Mouse (Mus musculus) neural tube, embryonic 10.5 days (tissue): Measurements from ENCODE around the gene Pacs1.
A peak's percentile ranks its signal among the peaks of the same experiment; 100 is the strongest.

Experiments used
- DNase-seq: peaks from one replicate; pipeline ENCODE4 v3.0.0-alpha.2; 2017; ENCODE audit warnings: low spot score; ENCODE audit errors: extremely low spot score

Gene Pacs1

DNA sequence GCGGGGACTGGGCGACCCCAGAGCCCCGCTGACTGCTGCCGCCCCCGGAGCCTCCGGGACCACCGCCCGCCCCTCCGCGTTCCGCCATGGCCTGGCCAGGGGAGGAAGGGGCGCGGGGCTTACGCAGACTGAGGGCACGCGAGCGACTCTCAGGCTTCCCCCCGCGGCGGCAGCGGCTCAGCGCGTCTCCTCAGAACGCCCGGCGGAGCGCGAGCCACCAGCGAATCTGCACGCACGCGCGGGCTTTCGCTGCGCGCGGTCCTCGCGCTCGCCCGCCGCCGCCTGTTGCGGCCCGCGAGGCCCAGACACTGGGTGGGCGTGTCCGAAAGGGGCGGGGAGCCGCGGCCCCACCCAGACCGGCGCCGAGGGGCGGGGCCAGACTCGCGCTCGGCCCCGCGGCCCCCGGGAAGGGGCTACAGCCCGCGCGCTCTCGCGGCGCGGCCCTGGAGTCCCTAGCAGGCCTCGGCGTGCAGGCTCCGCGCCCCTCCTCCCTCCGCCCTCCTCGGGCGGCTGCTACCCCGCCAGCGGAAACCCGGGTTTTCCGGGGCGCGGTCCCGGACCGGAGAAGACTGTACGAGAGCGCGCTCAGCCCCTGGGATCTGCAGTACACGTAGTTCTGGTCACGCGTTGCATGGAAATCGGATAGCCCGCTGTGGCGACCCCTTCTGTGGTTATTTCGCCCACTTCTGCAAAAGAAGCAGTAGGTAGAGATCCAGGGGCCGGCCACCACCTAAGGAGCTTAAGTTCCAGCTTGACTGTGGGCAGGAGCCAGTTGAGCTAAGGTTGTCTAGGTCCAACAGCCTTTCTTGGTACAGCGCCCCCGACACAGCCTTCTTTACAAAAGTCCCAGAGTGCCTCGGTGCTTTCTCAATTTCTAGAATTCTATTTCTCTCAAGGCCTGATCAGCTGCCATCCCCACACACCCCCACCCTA is at the start of gene Pacs1:
Gene Pacs1, minus strand, starts transcription at position 319 of the 933 bp plus-strand sequence.
- peak; percentile 91 for DNase-seq

- DNase-seq = no peak
Observed at GRCm38 (mm10) chr19:5313189-5313588, 40.3 kb upstream of the Pacs1 start.

DNA sequence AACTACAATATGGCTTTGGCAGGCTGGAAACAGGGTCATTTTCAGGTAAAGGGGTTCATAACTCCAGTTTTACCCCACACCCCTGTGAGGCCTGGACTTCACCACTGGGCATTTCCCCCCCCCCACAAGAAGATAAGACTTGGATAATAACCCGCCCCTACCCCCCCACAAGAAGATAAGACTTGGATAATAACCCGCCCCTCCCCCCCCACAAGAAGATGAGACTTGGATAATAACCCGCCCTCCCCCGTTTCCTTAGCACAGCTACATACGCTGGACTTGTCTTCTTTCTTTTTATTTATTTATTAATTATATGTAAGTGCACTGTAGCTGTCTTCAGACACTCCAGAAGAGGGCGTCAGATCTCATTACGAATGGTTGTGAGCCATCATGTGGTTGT is 36.1 kb upstream of the Pacs1 start:
- DNase-seq = no peak

GRCm38 (mm10) chr19:5306968-5307734 is 34.2 kb upstream of the Pacs1 start:
- peak; percentile 29 for DNase-seq

DNA sequence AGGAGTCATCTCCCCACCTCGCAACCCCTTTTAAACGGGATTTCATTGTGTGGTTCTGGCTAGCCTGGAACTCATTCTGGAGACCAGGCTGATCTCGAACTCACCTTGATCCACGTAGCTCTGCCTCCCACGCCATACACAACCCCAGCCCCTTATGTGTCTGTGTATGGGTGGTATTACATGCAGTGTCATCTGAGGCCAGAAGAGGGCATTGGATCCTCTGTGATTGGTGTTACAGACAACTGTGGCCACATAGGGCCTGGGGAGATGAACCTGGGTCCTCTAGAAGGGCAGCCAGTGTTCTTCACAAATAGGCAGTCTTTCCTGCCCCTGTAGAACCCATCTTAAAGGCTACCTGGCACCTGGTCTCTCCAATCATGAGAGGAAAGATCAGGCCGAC is 33.4 kb upstream of the Pacs1 start:
- no peak for DNase-seq

GRCm38 (mm10) chr19:5302455-5302854 is 29.5 kb upstream of the Pacs1 start:
- peak; percentile 39 for DNase-seq

GRCm38 (mm10) chr19:5300588-5300987 is 27.7 kb upstream of the Pacs1 start:
- DNase-seq = no peak

DNA sequence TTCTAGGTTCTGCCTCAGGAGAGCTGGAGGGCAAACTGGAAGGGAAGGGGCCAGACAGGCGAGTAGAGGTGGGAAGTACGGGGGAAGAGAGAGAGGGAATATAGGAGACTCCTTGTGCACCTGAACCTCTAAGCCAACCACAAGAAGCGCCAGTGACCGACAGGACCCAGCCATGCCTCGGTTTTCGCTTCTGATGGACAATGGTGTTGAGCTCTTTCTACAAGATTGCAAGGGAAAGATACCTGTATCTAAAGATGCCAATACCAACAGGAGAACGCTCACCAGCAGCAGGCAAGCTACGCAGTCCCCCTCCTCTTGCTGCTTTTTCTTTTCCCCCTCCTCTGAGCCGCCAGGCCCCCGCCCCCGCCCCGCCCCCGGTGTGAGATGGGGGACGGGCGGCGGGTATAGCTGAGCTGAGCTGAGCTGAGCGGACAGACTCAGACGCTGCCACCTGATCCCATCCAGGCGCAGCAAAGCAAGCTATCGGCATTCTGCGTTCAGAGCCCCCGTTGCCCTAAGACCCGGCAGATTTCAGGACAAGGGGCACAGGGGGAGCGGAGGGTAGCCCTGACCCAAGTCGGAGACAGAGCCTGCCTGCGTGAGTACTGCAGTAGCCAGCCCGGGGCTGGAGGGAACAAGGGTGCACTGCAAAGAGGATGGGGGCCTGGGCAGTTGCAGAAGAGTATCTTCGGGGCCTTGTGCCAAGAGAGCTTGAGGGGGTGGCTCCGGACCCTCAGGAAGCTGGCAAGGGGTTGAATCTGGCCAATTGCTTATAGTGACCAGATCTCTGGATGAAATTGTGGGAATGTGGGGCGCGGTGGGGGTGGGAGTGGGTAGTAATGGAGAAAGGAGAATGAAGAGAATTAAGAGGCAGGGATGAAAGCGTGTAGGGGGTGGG is 25.2 kb upstream of the Pacs1 start, which contains the start of gene Gal3st3:
Gene Gal3st3, plus strand, starts transcription at position 429 of the 898 bp plus-strand sequence.
- DNase-seq = peak; percentile 62

DNA sequence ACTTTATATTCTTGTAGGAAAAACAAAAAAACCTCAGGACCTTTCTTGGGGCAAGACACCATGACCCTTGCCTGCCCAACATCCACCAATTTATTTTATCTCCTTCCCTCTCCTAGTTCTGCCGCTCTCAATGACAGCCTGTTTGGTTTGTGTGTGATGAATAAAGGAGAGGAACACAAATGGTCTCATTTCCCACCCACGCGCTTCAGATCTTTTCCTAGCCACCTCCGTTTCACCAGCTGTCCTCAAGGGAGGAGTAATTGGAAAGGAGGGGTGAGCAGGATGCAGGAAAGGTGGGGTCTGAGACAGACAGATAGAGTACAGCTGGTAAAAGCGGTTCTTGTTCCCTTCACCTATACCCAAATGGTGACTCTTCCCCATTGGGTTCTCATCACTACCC is 23.7 kb upstream of the Pacs1 start:
- no peak for DNase-seq

GRCm38 (mm10) chr19:5295736-5296075 is 22.8 kb upstream of the Pacs1 start:
- no peak for DNase-seq

- peak; percentile 97 for DNase-seq
Observed at GRCm38 (mm10) chr19:5294972-5295735, 22.2 kb upstream of the Pacs1 start, which contains the start of gene Sf3b2. Gene Sf3b2, minus strand, starts transcription at chr19:5295455.

DNA sequence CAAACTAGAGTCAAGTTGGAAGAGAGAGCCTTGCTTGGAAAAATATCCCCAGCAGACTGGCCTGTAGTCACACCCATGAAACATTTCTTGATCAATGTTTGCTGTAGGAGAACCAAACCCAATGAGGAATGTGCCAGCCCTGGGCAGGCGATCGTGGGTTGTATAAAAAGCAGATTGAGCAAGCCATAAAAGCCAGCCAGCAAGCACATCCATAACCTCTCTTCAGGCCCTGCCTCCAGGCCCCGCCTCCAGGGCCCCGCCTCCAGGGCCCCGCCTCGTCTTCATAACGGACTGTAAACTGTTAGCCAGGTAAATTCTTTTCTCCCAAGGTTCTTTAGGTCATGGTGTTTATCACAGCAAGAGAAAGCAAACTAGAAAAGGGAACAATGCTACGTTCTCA is 5.5 kb upstream of the Pacs1 start:
- DNase-seq = no peak

GRCm38 (mm10) chr19:5277140-5277539 is 4.2 kb upstream of the Pacs1 start:
- DNase-seq = peak; percentile 12

DNA sequence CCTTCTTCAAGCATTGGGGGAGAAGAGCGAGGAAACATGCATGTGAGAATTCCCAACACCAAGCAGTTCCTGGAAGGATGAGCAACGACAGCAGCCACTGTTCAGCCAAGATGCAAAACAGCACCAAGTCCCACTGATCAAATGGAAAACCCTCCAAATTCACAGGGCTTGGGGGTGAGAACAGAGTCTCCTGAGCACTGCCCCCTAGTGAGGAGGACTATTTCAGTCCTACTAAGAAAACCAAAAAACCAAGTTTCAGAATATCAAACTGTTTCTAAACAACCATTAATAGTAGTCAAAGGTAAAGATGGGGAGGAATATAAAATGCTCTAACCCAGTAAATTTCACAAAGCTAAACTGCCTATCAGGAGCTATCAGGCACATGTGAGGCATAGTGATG is 3.6 kb upstream of the Pacs1 start:
- no peak for DNase-seq

- DNase-seq = no peak
Observed at GRCm38 (mm10) chr19:5275736-5276135, 2.8 kb upstream of the Pacs1 start.

DNA sequence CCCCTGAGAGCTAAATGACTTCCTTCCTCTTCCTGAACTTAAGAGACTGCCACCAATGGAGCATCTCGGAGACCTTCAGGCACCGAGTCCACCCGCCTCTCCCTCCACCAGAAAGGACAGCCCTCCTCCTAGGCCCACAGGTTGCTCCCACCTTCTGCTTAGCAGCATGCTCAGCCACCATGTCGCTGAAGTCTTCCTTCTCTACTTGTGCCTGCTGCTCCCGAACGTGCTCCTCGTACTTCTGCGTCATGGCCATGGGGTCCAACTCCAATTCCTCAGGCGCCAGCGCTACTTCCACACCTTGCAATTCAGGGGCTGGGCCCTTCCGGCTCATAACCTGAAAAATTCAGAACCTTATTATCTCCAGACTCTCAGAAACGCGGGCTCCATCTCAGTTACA is 1.7 kb upstream of the Pacs1 start:
- no peak for DNase-seq

GRCm38 (mm10) chr19:5273916-5274315 is 997 bp upstream of the Pacs1 start:
- DNase-seq = no peak

- DNase-seq = no peak
Observed at GRCm38 (mm10) chr19:5272326-5272795, 558 bp downstream of the Pacs1 start.

- no peak for DNase-seq
Observed at GRCm38 (mm10) chr19:5271430-5271829, 1.5 kb downstream of the Pacs1 start.

DNA sequence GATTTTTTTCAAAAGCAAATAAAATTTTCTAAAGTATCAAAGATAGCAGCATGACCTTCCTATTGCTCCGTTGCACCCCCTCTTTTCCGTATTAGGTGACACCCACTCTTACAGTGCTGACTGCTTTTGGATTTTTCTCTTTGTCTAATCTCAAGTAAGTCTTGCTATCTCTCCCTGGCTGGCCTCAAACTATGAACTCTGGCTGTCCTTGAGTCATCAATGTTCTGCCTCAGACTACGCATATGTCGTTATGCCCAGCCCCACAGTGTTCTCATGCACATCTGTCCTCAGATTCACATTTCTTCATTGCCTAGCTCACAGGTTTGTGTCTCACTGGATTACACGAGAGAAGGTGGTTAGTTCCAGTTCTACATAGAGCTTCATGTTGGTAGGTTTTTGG is 3.5 kb downstream of the Pacs1 start:
- no peak for DNase-seq
